Mouse (Mus musculus) stomach, embryonic 15.5 days (tissue): ENCODE results near the gene Tcf15. TPM values are rescaled to one million over a fixed set of nuclear protein-coding genes. Genes with fewer than 3 reads are reported as not detected.

ENCODE experiments used
- ATAC-seq: fragments of 200-750 bp; cut with Nextera tagmentation; 2 replicates; pipeline ENCODE4 v1.8.0; 2017; ENCODE audit warnings: low read depth, moderate number of reproducible peaks, moderate TSS enrichment; ENCODE audit not compliant: insufficient read depth, low FRiP score
- H3K27ac ChIP-seq: fragments of 300-500 bp; sonication (generic); 2 replicates; pipeline ENCODE4 v1.5.1; 2015; ENCODE audit warnings: mild to moderate bottlenecking, inconsistent platforms
- H3K27me3 ChIP-seq: fragments of 300-500 bp; sonication (generic); replicated peaks from 2 replicates; pipeline ENCODE4 v1.6.1; 2015; ENCODE audit warnings: inconsistent platforms
- H3K36me3 ChIP-seq: fragments of 300-500 bp; sonication (generic); 2 replicates; pipeline ENCODE4 v1.6.1; 2015; ENCODE audit warnings: inconsistent platforms
- H3K4me1 ChIP-seq: fragments of 300-500 bp; sonication (generic); 2 replicates; pipeline ENCODE4 v1.6.1; 2015; ENCODE audit warnings: inconsistent platforms
- H3K4me2 ChIP-seq: fragments of 300-500 bp; sonication (generic); 2 replicates; pipeline ENCODE4 v1.6.1; 2015; ENCODE audit warnings: mild to moderate bottlenecking, inconsistent platforms
- H3K4me3 ChIP-seq: fragments of 300-500 bp; sonication (generic); replicated peaks from 2 replicates; pipeline ENCODE4 v1.5.1; 2015; ENCODE audit warnings: inconsistent platforms
- H3K9ac ChIP-seq: fragments of 300-500 bp; sonication (generic); 2 replicates; pipeline ENCODE4 v1.6.1; 2015; ENCODE audit warnings: inconsistent platforms
- H3K9me3 ChIP-seq: fragments of 300-500 bp; sonication (generic); 2 replicates; pipeline ENCODE4 v1.6.1; 2016; ENCODE audit warnings: inconsistent platforms
- WGBS: fragments of 180-500 bp; shearing (Covaris S2); methylation state at CpG from one replicate; pipeline ENCODE4 v1.1.7; 2015; 5-methylcytosine and 5-hydroxymethylcytosine counted together
- polyA plus RNA-seq: library from polyadenylated mRNA; unstranded; fragments of >200 nt; fragmentation: Nextera tagmentation; extraction: Ambion mirVana; gene quantifications from 2 replicates; pipeline ENCODE4 v1.2.1, GENCODE M21; 2015

The Tcf15 gene
- polyA plus RNA-seq, 1 experiment from 2014 or later, result 8.2 TPM

DNA sequence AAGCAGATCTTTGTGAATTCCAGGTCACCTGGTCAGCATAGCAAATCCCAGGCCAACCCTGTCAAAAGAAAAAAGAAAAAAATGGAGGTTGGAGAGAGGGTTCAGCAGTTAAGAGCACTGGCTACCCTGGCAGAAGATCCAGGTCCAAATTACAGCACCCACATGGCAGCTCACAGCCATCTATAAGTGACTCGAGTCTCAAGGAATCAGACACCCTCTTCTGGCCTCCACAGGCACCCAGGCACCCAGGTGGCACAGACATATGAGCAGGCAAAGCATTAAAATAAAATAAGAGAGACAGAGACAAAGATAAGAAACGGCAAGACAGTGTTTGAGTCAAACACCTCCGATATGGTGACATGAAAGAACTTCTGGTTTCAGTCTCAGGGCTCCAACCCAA is 53.5 kb downstream of the Tcf15 start:
- no peaks in the 10 kb centered on the region for H3K36me3 ChIP-seq
- ATAC-seq, result no peak
- no peak overlapping the region for H3K9ac ChIP-seq
- no peaks in the 10 kb centered on the region for H3K27me3 ChIP-seq
- no peaks in the 10 kb centered on the region for H3K9me3 ChIP-seq
- WGBS, result 29% methylated on average over 3 of the region's 3 CpGs
- H3K27ac ChIP-seq, result no peak overlapping the region
- H3K4me1 ChIP-seq, result no peaks in the 10 kb centered on the region
- H3K4me3 ChIP-seq, result no peak overlapping the region
- no peak overlapping the region for H3K4me2 ChIP-seq

DNA sequence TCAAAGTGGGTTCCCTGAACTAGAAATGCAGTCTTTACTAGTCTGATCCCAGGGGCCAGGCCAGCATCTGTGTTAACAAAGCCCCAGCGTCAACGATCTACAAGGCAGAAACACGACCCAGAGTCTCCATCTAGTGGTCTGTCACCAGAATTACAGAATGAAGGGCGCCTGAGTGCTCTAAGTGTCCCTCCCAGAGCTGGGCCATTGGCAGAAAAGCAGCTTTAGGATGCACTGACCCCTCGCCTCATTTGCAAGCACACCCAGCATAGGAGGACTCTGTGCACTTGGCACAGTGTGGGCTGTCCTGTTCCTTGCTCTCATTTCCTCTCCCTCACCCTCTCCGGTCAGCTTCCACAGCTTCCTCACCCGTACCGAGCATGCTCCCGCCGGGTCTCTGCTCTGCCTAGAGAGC is 53.9 kb downstream of the Tcf15 start:
- no peak overlapping the region for H3K27ac ChIP-seq
- H3K4me3 ChIP-seq, result no peak overlapping the region
- WGBS, result 50% methylated on average over 10 of the region's 10 CpGs
- no peaks in the 10 kb centered on the region for H3K27me3 ChIP-seq
- no peak overlapping the region for H3K9ac ChIP-seq
- no peak overlapping the region for H3K4me2 ChIP-seq
- no peaks in the 10 kb centered on the region for H3K4me1 ChIP-seq
- H3K36me3 ChIP-seq, result no peaks in the 10 kb centered on the region
- ATAC-seq, result peak; percentile 53
- no peaks in the 10 kb centered on the region for H3K9me3 ChIP-seq

Other genes with a start within 250 kb of the Tcf15 start
- gene Angpt4, start 232.4 kb upstream of the Tcf15 start, polyA plus RNA-seq, result 0.76 and 0.77 TPM in 2 replicates
- 26.8 TPM in 2 replicates for gene Fam110a, start 163.3 kb upstream of the Tcf15 start, polyA plus RNA-seq
- gene Slc52a3, start 147.1 kb upstream of the Tcf15 start, polyA plus RNA-seq, result 4.9 and 7.3 TPM in 2 replicates
- 0.04 and 0.05 TPM in 2 replicates for gene Scrt2, start 62.0 kb upstream of the Tcf15 start, polyA plus RNA-seq
- gene Srxn1, start 38.0 kb upstream of the Tcf15 start, polyA plus RNA-seq, result 12.2 and 12.7 TPM in 2 replicates
- gene Csnk2a1, start 83.3 kb downstream of the Tcf15 start, polyA plus RNA-seq, result 75.3 and 89.8 TPM in 2 replicates
- 37.8 and 39.8 TPM in 2 replicates for gene Tbc1d20, start 150.3 kb downstream of the Tcf15 start, polyA plus RNA-seq
- 81.9 and 86.5 TPM in 2 replicates for gene Rbck1, start 189.1 kb downstream of the Tcf15 start, polyA plus RNA-seq
- gene Trib3, start 200.5 kb downstream of the Tcf15 start, polyA plus RNA-seq, result 2.1 and 2.2 TPM in 2 replicates
- gene Nrsn2, start 233.1 kb downstream of the Tcf15 start, polyA plus RNA-seq, result 2.0 and 2.3 TPM in 2 replicates